Mouse (Mus musculus): ENCODE data around the gene Chd6. TPM values are rescaled to one million over a fixed set of nuclear protein-coding genes. Genes with fewer than 3 reads are reported as not detected.

Gene Chd6
- polyA plus RNA-seq, 1 experiment from 2014 or later: 13.2 TPM

- DNase-seq (ENCODE audit: low spot score): no peak
- Histone ChIP-seq H3K4me3 (ENCODE audit: low read depth, low read length) (no peak overlapping the region), H3K4me2 (replicated peaks; ENCODE audit: low read depth) (no peak overlapping the region), H3K27ac (replicated peaks) (no peak overlapping the region), H3K9ac (ENCODE audit: low read length) (no peak overlapping the region), H3K27me3 (ENCODE audit: control insufficient read depth, insufficient read depth, low read length) (no peaks in the 10 kb centered on the region), H3K9me3 (ENCODE audit: control insufficient read depth, low read length) (no peaks in the 10 kb centered on the region), H3K36me3 (ENCODE audit: control insufficient read depth, insufficient read depth, low read length) (no peaks in the 10 kb centered on the region), H3K4me1 (replicated peaks; ENCODE audit: control insufficient read depth, insufficient read depth) (peaks cover 2% of the 10 kb centered on the region; the same call in 1 of the 2 replicates)
- 32% methylated on average over 11 of the region's 11 CpGs for WGBS
- TF ChIP-seq EP300 (optimal IDR thresholded peaks at IDR 0.05): no peak
- TF ChIP-seq CTCF (IDR thresholded peaks at IDR 0.05; ENCODE audit: low read depth): no peak
- peak; percentile 74 for ATAC-seq (ENCODE audit: low FRiP score, low TSS enrichment)
These were observed 30.0 kb upstream of the Chd6 start for GRCm38 (mm10) chr2:161138672-161139536.

- no peak for TF ChIP-seq EP300 (optimal IDR thresholded peaks at IDR 0.05)
- TF ChIP-seq CTCF (IDR thresholded peaks at IDR 0.05; ENCODE audit: low read depth): no peak
- no peaks in the 10 kb centered on the region for H3K27me3 ChIP-seq (ENCODE audit: control insufficient read depth, insufficient read depth, low read length)
- H3K9me3 ChIP-seq (ENCODE audit: control insufficient read depth, low read length): no peaks in the 10 kb centered on the region
- no peak overlapping the region for H3K4me3 ChIP-seq (ENCODE audit: low read depth, low read length)
- no peak for DNase-seq (ENCODE audit: low spot score)
- no peak for ATAC-seq (ENCODE audit: low FRiP score, low TSS enrichment)
- no peak overlapping the region for H3K27ac ChIP-seq (replicated peaks)
- peaks cover 2% of the 10 kb centered on the region; the same call in 1 of the 2 replicates for H3K4me1 ChIP-seq (replicated peaks; ENCODE audit: control insufficient read depth, insufficient read depth)
- no peak overlapping the region for H3K9ac ChIP-seq (ENCODE audit: low read length)
- H3K4me2 ChIP-seq (replicated peaks; ENCODE audit: low read depth): no peak overlapping the region
- 41% methylated on average over 3 of the region's 3 CpGs for WGBS
- H3K36me3 ChIP-seq (ENCODE audit: control insufficient read depth, insufficient read depth, low read length): no peaks in the 10 kb centered on the region
These were observed 28.1 kb upstream of the Chd6 start for GRCm38 (mm10) chr2:161136999-161137398.

GRCm38 (mm10) chr2:161128367-161129111, 19.7 kb upstream of the Chd6 start:
- no peak for TF ChIP-seq EP300 (optimal IDR thresholded peaks at IDR 0.05)
- no peak for TF ChIP-seq CTCF (IDR thresholded peaks at IDR 0.05; ENCODE audit: low read depth)
- no peaks in the 10 kb centered on the region for H3K27me3 ChIP-seq (ENCODE audit: control insufficient read depth, insufficient read depth, low read length)

DNA sequence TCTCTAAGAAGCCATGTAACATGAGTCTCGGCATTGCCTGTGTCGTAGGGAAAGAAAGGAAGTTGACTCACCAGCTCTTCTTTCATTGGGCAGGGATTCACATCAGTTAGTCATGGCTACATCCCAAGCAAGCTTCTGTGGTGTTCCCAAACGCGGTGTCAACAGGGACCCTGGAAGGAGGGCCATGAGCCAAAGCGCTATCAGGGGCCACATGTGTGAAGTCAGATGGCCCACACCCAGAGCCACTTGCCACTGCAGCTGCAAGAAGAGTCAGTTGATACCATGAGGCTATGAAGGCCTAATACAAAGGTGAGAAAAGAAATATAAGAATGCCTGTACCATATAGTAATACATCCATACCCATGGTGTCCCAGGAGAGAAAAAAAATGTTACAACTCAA, 3.1 kb upstream of the Chd6 start:
- Histone ChIP-seq H3K36me3 (ENCODE audit: control insufficient read depth, insufficient read depth, low read length) (no peaks in the 10 kb centered on the region), H3K27me3 (ENCODE audit: control insufficient read depth, insufficient read depth, low read length) (no peaks in the 10 kb centered on the region), H3K4me1 (replicated peaks; ENCODE audit: control insufficient read depth, insufficient read depth) (no peaks in the 10 kb centered on the region), H3K27ac (replicated peaks) (no peak overlapping the region), H3K4me3 (ENCODE audit: low read depth, low read length) (no peak overlapping the region), H3K9ac (ENCODE audit: low read length) (no peak overlapping the region), H3K4me2 (replicated peaks; ENCODE audit: low read depth) (no peak overlapping the region), H3K9me3 (ENCODE audit: control insufficient read depth, low read length) (no peaks in the 10 kb centered on the region)
- WGBS: 81% methylated on average over 5 of the region's 5 CpGs
- TF ChIP-seq EP300 (optimal IDR thresholded peaks at IDR 0.05): no peak
- TF ChIP-seq CTCF (IDR thresholded peaks at IDR 0.05; ENCODE audit: low read depth): no peak
- no peak for DNase-seq (ENCODE audit: low spot score)
- ATAC-seq (ENCODE audit: low FRiP score, low TSS enrichment): no peak

More at GRCm38 (mm10) chr2:161128367-161129111, 19.7 kb upstream of the Chd6 start:
- Histone ChIP-seq H3K36me3 (ENCODE audit: control insufficient read depth, insufficient read depth, low read length) (no peaks in the 10 kb centered on the region), H3K4me1 (replicated peaks; ENCODE audit: control insufficient read depth, insufficient read depth) (peaks cover 2% of the 10 kb centered on the region; the same call in 1 of the 2 replicates), H3K4me3 (ENCODE audit: low read depth, low read length) (no peak overlapping the region), H3K9me3 (ENCODE audit: control insufficient read depth, low read length) (0 out of 2 replicates have a peak, but pooled peaks cover 3% of the 10 kb centered on the region), H3K9ac (ENCODE audit: low read length) (no peak overlapping the region), H3K27ac (replicated peaks) (no peak overlapping the region), H3K4me2 (replicated peaks; ENCODE audit: low read depth) (no peak overlapping the region)
- ATAC-seq (ENCODE audit: low FRiP score, low TSS enrichment) (no peak), DNase-seq (ENCODE audit: low spot score) (no peak)
- WGBS: 32% methylated on average over 10 of the region's 10 CpGs

GRCm38 (mm10) chr2:161109398-161109821, 535 bp upstream of the Chd6 start:
- DNase-seq (ENCODE audit: low spot score) (no peak), ATAC-seq (ENCODE audit: low FRiP score, low TSS enrichment) (peak; percentile 18)
- Histone ChIP-seq H3K36me3 (ENCODE audit: control insufficient read depth, insufficient read depth, low read length) (no peaks in the 10 kb centered on the region), H3K27me3 (ENCODE audit: control insufficient read depth, insufficient read depth, low read length) (no peaks in the 10 kb centered on the region), H3K27ac (replicated peaks) (peak overlapping the region; percentile 58), H3K4me1 (replicated peaks; ENCODE audit: control insufficient read depth, insufficient read depth) (no peaks in the 10 kb centered on the region), H3K9ac (ENCODE audit: low read length) (peak overlapping the region; percentile 65), H3K4me2 (replicated peaks; ENCODE audit: low read depth) (peak overlapping the region; percentile 82), H3K4me3 (ENCODE audit: low read depth, low read length) (peak overlapping the region; percentile 95), H3K9me3 (ENCODE audit: control insufficient read depth, low read length) (no peaks in the 10 kb centered on the region)
- under 1% methylated on average over 26 of the region's 26 CpGs for WGBS
- TF ChIP-seq EP300 (optimal IDR thresholded peaks at IDR 0.05) (peak; percentile 6), CTCF (IDR thresholded peaks at IDR 0.05; ENCODE audit: low read depth) (peak; percentile 48)
